Comparison of ENCODE assay signal across 7 mouse cellular contexts in the genomic region with DNA sequence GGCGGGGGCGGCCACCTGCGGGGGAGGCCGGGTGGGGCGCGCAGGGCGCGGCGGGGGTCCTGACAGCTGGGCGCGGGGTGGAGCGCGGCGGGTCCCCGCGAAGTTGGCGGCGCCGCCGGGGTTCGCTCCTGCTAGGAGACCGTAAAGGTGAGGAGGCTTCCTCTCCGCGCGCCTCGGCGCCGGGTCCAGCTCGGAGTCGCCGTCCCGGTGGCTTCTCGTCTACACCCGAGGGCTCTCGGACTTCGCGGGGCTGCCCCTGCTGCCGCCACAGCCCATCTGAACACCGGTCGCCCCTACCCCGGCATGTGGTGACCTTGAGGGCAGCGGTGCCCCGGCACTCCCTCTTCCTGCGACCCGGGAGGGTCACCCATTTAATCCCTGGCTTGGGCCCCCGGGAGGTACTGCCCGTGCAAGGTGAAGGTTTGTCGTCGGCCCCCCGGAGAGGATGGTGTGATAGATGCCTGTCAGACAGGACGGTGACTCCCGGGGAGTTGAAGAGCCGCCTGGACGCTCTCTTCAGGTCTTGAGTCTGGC. TPM values are rescaled to one million over a fixed set of nuclear protein-coding genes. Genes with fewer than 3 reads are reported as not detected.
DNase-seq lines count a peak whose midpoint lies in the region; ATAC-seq lines count a peak whose summit lies in the region.

No protein-coding gene starts in this region.

- peaks cover 7% of the 10 kb centered on the region for H3K4me1 ChIP-seq in embryonic facial prominence, embryonic 13.5 days
- H3K4me1 ChIP-seq in heart, embryonic 15.5 days (replicated peaks), result peaks cover 19% of the 10 kb centered on the region
- peaks cover 18% of the 10 kb centered on the region for H3K4me1 ChIP-seq in midbrain, embryonic 10.5 days

- H3K27ac ChIP-seq in embryonic facial prominence, embryonic 13.5 days, result peak overlapping the region; percentile 99
- peak overlapping the region; percentile 100 for H3K27ac ChIP-seq in heart, embryonic 15.5 days
- H3K27ac ChIP-seq in midbrain, embryonic 10.5 days (replicated peaks), result peak overlapping the region; percentile 98

- no peaks in the 10 kb centered on the region for H3K9me3 ChIP-seq in embryonic facial prominence, embryonic 13.5 days
- H3K9me3 ChIP-seq in heart, embryonic 15.5 days (replicated peaks), result no peaks in the 10 kb centered on the region
- H3K9me3 ChIP-seq in midbrain, embryonic 10.5 days (replicated peaks), result no peaks in the 10 kb centered on the region

- WGBS in embryonic facial prominence, embryonic 13.5 days, result 0% methylated on average over 38 of the region's 54 CpGs
- under 1% methylated on average over 44 of the region's 54 CpGs for whole genome bisulfite sequencing in heart, embryonic 15.5 days
- under 1% methylated on average over 42 of the region's 54 CpGs for WGBS in midbrain, embryonic 10.5 days

- H3K4me3 ChIP-seq in embryonic facial prominence, embryonic 13.5 days, result peak overlapping the region; percentile 88
- peak overlapping the region; percentile 99 for H3K4me3 ChIP-seq in heart, embryonic 15.5 days
- H3K4me3 ChIP-seq in midbrain, embryonic 10.5 days, result peak overlapping the region; percentile 97

- H3K27me3 ChIP-seq in embryonic facial prominence, embryonic 13.5 days, result no peaks in the 10 kb centered on the region
- no peaks in the 10 kb centered on the region for H3K27me3 ChIP-seq in heart, embryonic 15.5 days
- H3K27me3 ChIP-seq in midbrain, embryonic 10.5 days (ENCODE audit: low read depth, poor library complexity, severe bottlenecking), result peaks cover 10% of the 10 kb centered on the region; the same call in 1 of the 2 replicates
- no peaks in the 10 kb centered on the region for H3K27me3 ChIP-seq in splenic B cell, adult 2 months (ENCODE audit: control insufficient read depth, insufficient read depth, low read length, poor library complexity, severe bottlenecking)

- H3K4me2 ChIP-seq in embryonic facial prominence, embryonic 13.5 days, result peak overlapping the region; percentile 86
- peak overlapping the region; percentile 71 for H3K4me2 ChIP-seq in heart, embryonic 15.5 days

- DNase-seq in MN1 (ENCODE audit: low spot score), result peak; percentile 46
- peak; percentile 18 to 59 for DNase-seq in kidney, postnatal 36 days
- no peak for DNase-seq in midbrain, embryonic 10.5 days (ENCODE audit: low spot score)
- DNase-seq in splenic B cell, adult 2 months (ENCODE audit: low read depth, low spot score), result peak; percentile 48

- H3K36me3 ChIP-seq in embryonic facial prominence, embryonic 13.5 days, result no peaks in the 10 kb centered on the region
- H3K36me3 ChIP-seq in heart, embryonic 15.5 days, result no peaks in the 10 kb centered on the region
- no peaks in the 10 kb centered on the region for H3K36me3 ChIP-seq in midbrain, embryonic 10.5 days
- no peaks in the 10 kb centered on the region for H3K36me3 ChIP-seq in splenic B cell, adult 2 months (ENCODE audit: control insufficient read depth, insufficient read depth, low read length, poor library complexity, severe bottlenecking)

- peak; percentile 1 for ATAC-seq in CD4-positive, CD25-positive, alpha-beta regulatory T cell, adult 4 months
- no peak for ATAC-seq in embryonic facial prominence, embryonic 13.5 days (ENCODE audit: insufficient number of reproducible peaks, insufficient read depth, low FRiP score, low TSS enrichment, low read depth)
- no peak for ATAC-seq in heart, embryonic 15.5 days (replicated peaks; ENCODE audit: insufficient number of reproducible peaks, insufficient read depth, low FRiP score, low read depth)

- peak overlapping the region; percentile 91 for H3K9ac ChIP-seq in embryonic facial prominence, embryonic 13.5 days
- H3K9ac ChIP-seq in heart, embryonic 15.5 days, result peak overlapping the region; percentile 99

RNA-seq across cellular contexts. Expression of gene Atp2b1, which starts 1.3 kb away (rescaled TPM):
- 100 to 1,000 TPM; 147 to 159 TPM for polyA plus RNA-seq in CD4-positive, CD25-positive, alpha-beta regulatory T cell, adult 4 months (2017; shearing (Covaris generic))
- polyA plus RNA-seq in embryonic facial prominence, embryonic 13.5 days (2015; fragmentation: Nextera tagmentation; extraction: Ambion mirVana), result 119 and 127 TPM in 2 replicates
- polyA plus RNA-seq in heart, embryonic 15.5 days (2015; fragmentation: Nextera tagmentation; extraction: Ambion mirVana), result 87.1 and 88.3 TPM in 2 replicates
- 80.8 and 83.9 TPM in 2 replicates for polyA plus RNA-seq in midbrain, embryonic 10.5 days (2016; fragmentation: Nextera tagmentation; extraction: Ambion mirVana)
